Mouse (Mus musculus) subcutaneous adipose tissue, adult 2 months (tissue): Measurements from ENCODE around the gene Tspan6. TPM values are rescaled to one million over a fixed set of nuclear protein-coding genes. Genes with fewer than 3 reads are reported as not detected.

Experiments
- polyA plus RNA-seq: library from polyadenylated mRNA; depleted of rRNA; stranded (reverse); fragments of >200 nt; gene quantifications from 2 replicates; pipeline ENCODE4 v1.2.3, GENCODE M21; 2012; ENCODE audit warnings: low replicate concordance; rRNA removed

Tspan6 gene
- polyA plus RNA-seq, result 9.9 and 13.7 TPM in 2 replicates

DNA sequence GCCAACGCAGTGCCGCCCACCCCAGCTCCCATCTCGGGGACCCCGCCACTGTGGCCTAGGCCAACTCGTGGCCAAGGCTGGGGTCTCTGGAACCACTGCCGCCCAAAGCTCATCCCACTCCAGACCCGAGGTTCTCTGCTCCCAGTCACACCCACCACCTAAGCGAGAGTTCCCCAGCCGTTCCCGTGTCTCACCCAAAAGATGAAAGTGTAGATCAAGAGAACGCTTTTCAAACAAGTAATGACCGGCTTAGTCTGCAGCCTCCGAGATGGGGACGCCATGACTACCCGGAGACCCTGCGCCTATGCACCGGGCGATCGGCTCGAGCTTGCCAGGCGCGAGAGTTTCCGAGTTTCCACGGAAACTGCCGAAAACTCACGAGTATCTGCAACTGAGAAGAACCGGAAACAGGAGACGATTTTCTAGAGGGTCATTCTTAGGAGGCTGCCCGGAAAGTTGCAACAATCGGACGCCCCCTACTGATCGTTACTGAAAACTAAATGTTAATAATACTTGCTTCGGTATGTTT lies at the start of gene Tspan6:
Tspan6 (minus strand) TSS at position 416 of the 529 bp plus-strand sequence.

DNA sequence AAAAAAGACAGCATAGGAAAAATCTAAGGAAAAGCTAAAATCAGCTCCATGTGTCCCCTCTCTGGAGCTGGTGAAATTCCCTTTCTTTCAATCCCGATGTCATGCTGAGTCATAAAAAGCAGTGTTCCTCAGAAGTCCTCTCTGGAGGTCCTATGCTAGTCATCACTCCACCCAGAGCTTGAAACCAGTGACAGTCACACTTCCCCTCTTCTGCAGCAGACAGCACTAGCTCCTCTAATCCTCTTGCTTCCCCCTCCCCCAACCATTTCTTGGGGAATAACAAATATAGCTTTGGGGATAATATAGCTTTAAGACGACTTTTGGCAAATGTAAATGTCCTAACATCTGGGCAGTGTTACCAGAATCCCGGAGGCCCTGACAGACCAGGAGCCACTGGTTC lies 10.0 kb upstream of the Tspan6 start, which contains the start of gene Srpx2:
Srpx2 (plus strand) TSS at position 166 of the 400 bp plus-strand sequence.

DNA sequence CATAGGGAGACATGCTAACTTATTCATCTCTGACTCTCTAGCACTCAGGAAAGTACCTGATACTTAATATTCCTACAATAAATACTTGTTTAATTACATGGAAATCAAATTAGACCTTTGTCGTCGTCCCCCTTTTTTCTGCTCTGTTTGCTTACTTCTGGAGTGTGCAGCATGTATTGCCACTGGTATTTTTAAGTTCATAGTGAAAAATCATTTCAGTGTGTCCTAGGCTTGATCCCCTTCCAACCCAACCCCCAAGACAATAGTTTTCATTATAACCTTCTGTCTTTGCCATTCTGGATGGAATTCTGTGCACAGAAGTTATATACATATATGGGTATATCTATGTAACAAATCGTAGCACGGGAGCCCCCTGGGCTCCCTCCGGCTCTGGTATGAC lies 47.5 kb downstream of the Tspan6 start, which contains the start of gene Tnmd:
Tnmd (plus strand) TSS at position 301 of the 400 bp plus-strand sequence.

Other genes with a start within 250 kb of the Tspan6 start
- gene Pcdh19, start 209.4 kb downstream of the Tspan6 start, polyA plus RNA-seq, result 2.9 and 4.7 TPM in 2 replicates
- gene Tnmd, start 47.4 kb downstream of the Tspan6 start, polyA plus RNA-seq, result not detected in 2 replicates
- gene Srpx2, start 10.0 kb upstream of the Tspan6 start, polyA plus RNA-seq, result 13.0 and 47.5 TPM in 2 replicates
- 1.9 and 2.5 TPM in 2 replicates for gene Sytl4, start 83.4 kb upstream of the Tspan6 start, polyA plus RNA-seq
- gene Cstf2, start 160.8 kb upstream of the Tspan6 start, polyA plus RNA-seq, result 12.9 and 18.2 TPM in 2 replicates